Mouse (Mus musculus) left cerebral cortex, adult 2 months (tissue): ENCODE measurements around the gene Cenpp. TPM values are rescaled to one million over a fixed set of nuclear protein-coding genes. Genes with fewer than 3 reads are reported as not detected.
"Not testable (repeated sequence)": the region's sequence is repeated elsewhere in the genome, so short reads cannot be mapped to it uniquely, and the experiment has no call there.

Experiments
- DNase-seq, 2 experiments: peaks; one replicate each; pipeline ENCODE4 v3.0.0; 2021 to 2022; ENCODE audit warnings: low spot score in 2 of 2, mixed read lengths in 1 of 2; ENCODE audit errors: extremely low spot score in 1 of 2
- H3K27ac ChIP-seq: fragments of 200-600 bp; 2 replicates; pipeline ENCODE4 v1.8.1; 2022
- H3K4me3 ChIP-seq: fragments of 200-600 bp; 2 replicates; pipeline ENCODE4 v1.8.1; 2022
- CTCF ChIP-seq: fragments of 200-600 bp; IDR thresholded peaks from 2 replicates; pipeline ENCODE4 v1.8.1; 2022; ENCODE audit warnings: antibody characterized with exemption, mild to moderate bottlenecking, moderate library complexity
- intact Hi-C: fragments of 180-260 bp; cut with DNase I; formaldehyde crosslinking; loops from one replicate; pipeline ENCODE4 v1.15.1; 2025
- total RNA-seq, 2 experiments: library from RNA; stranded (reverse); gene quantifications; 2 replicates each; pipeline ENCODE4 v1.2.3; 2021

Cenpp gene
- total RNA-seq, 2 experiments from 2014 or later: 0.51 to 1.5 TPM

DNA sequence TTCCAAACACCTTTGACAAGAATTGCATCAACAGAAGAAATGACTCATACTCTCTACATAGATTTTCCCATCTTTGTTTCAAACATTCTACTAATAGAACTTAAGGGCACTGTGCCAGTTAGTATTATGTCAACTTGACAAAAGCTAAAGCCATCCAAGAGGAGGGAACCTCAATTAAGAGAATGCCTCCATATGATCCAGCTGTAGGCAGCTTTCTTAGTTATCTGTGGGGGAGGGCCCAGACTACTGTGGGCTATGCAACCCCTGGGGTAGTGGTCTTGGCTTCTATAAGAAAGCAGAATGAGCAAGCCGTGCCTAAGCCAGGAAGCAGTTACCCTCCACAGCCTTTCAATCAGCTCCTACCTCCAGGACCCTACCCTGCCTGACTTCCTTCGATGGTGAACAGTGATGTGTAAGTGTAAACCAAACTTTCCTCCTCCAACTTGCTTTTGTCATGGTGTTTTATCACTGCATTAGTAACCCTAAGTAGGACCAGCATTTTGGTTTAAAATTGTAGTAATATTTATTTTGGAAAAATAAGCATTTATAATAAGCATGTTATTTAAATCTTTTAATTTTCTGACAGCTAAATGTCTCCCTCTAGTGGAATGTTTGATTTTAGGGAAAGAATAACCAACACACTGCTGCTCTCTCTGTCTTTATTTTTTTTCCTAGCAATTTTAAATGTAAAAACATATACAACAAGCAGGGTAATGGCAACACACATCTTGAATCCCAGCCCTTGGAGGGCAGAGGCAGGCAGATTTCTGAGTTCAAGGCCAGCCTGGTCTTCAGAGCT lies 7.7 kb downstream of the Cenpp start:
- peak; percentile 11 to 23 for DNase-seq

DNA sequence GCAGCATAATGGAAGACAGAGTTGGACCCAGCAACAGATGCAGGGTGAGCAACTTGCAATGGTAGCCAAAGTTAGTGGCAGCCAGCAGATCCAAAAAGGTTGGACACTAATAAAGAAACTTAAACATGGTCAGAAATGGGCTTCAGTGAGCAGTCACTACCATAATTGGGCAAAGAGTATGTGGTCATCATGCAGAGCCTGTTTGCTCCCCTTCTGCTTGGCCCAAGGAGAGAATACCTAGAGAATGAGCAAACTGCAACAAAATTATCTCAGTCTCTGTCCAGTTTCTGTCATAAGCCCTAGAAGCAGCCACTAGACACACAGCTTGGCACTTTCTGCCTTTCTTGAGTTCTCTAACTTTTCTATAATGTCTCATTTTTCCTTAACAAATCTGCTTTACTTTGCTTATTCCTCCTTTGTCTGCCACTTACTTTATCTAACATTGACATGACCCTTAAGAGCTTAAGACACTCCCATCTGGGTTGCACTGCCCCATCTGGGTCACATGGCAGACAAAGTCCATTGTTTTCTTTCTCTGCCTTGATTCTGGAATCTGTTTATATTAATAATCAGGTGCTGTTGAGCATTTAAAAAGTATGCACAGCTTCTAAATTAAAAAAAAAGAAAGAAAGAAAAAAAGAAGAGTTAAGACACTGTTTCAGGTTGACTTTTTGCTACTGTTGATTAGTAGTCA lies 8.8 kb downstream of the Cenpp start:
- intact Hi-C loops: no loop called here
- Histone ChIP-seq H3K27ac (no peak overlapping the region), H3K4me3 (no peak overlapping the region)
- TF ChIP-seq CTCF: no peak
- DNase-seq: no peak

More for the DNA sequence above, 7.7 kb downstream of the Cenpp start:
- Histone ChIP-seq H3K27ac (no peak overlapping the region), H3K4me3 (no peak overlapping the region)
- TF ChIP-seq CTCF: peak; percentile 76
- intact Hi-C loops: loop anchor here (1.0 to 5.0 kb wide), 2 partner anchors 196 to 323 kb away; partner anchors contain the start of gene Fgd3

DNA sequence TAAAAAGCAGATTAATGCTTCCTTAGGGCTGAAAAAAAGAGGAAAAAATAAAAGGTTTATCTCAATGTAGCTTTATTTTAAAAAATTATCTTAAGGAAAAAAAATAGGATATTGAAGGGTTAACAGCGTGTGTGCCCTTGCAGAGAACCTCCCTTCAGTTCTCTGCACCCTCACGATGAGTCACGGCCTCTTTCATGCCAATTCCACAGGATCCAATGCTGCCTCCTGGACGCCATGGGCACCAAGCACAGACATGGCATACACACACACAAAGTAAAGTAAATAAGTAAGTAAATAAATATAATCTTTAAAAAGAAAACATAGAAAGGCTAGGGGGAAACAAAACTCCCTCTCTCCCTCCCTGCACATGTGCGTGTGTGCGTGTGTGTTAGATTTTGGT lies 9.9 kb downstream of the Cenpp start:
- no peak overlapping the region for H3K4me3 ChIP-seq
- intact Hi-C loops: no loop called here
- DNase-seq: no peak
- no peak overlapping the region for H3K27ac ChIP-seq
- TF ChIP-seq CTCF: no peak

DNA sequence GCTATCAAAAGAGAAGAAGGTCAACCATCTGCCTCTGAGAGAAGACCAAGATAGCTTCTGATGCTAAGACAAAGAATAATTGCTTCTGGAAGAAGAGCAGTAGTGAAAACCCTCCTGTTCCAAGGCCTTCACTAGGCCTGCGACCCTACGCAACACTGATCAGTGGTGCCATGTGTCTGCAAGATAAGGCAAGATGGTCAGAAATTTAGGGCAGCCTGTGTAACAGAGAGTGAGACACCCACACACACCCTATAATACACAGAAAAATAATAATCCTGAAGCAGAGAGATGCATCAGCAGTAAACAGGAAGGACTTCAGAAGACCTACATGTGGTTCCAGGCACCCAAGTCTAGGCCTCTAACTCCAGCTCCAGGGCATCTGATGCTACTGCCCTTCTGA lies 12.6 kb downstream of the Cenpp start:
- DNase-seq: no peak
- no peak overlapping the region for H3K4me3 ChIP-seq
- H3K27ac ChIP-seq: no peak overlapping the region
- intact Hi-C loops: no loop called here
- TF ChIP-seq CTCF: no peak

DNA sequence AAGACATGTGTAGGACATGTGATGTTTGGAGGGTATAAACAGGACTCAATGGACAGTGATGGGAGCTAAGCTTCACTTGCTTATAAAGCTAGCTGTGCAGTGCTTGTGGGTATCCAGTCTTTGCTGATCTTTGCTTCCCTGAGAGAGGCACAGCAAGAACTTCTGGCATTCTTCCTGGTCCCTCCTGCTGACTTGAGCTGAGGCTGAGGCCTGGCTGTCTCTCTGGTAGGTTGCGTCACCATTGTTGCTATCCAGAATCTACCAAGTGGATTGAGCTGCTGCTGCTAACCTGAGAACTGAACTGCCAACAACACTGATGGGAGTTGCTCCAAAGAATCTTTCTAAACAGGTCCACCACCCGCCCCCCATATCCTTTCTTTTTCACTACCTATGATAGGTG lies 23.5 kb downstream of the Cenpp start:
- no peak for TF ChIP-seq CTCF
- no peak overlapping the region for H3K4me3 ChIP-seq
- intact Hi-C loops: no loop called here
- no peak overlapping the region for H3K27ac ChIP-seq
- DNase-seq: no peak

DNA sequence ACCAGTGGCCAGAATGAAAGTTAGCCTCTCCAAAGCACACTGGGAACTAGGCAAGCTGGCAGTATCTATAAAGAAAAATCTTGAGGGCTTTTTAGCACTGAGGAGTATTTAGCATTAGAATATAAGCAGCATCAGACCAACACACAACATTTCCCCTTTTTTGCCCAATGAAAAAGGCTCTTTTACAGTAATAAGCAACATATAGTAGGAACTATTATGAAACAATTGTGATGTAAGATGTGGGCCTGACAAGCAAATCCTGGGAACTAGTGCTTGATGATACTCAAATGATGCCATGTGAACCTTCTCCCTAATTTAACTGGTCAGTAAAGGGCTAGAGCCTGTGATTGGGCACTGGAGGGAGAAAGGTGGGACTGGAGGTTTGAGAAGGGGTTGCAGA lies 24.4 kb downstream of the Cenpp start:
- no peak overlapping the region for H3K4me3 ChIP-seq
- intact Hi-C loops: no loop called here
- DNase-seq: no peak
- no peak for TF ChIP-seq CTCF
- H3K27ac ChIP-seq: no peak overlapping the region

DNA sequence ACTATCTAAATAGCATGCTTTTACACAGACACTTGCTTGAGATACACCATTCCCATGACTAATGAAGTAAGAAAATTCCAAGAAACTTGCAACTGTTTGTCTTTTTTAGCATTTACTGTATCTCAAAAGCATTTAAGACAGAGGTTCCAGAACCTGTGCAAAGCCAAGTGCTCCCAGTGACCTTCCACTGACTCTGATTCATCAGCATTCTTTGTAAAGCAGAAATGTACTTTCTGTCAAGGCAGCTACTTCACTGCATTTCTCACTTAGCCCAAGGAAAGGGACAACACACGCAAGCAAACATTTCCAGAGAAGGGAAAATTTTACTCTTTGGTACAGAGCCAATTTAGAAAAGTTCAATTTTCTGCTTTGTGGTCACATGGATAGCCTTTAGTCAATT lies 29.4 kb downstream of the Cenpp start:
- TF ChIP-seq CTCF: no peak
- no peak overlapping the region for H3K27ac ChIP-seq
- DNase-seq: no peak
- intact Hi-C loops: no loop called here
- no peak overlapping the region for H3K4me3 ChIP-seq

DNA sequence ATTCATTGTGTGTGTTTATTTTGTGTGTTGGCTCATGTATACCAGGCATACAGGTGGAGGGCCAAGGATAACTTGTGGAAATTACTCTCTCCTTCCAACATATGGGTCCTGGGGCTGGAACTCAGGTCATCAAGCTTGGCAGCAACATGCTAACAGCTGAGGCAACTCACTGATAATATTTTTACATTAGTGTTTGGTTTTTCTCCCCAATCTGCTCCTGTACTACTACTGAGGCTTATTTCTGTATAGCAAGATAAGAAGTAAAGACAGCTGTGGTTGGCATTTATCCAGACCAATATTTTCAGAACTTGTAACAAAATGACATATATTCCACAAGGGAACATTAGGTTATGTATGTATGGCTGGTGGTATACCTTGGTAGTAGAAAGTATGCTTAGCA lies 34.2 kb downstream of the Cenpp start:
- Histone ChIP-seq H3K4me3 (no peak overlapping the region), H3K27ac (no peak overlapping the region)
- TF ChIP-seq CTCF: no peak
- no peak for DNase-seq
- intact Hi-C loops: no loop called here

DNA sequence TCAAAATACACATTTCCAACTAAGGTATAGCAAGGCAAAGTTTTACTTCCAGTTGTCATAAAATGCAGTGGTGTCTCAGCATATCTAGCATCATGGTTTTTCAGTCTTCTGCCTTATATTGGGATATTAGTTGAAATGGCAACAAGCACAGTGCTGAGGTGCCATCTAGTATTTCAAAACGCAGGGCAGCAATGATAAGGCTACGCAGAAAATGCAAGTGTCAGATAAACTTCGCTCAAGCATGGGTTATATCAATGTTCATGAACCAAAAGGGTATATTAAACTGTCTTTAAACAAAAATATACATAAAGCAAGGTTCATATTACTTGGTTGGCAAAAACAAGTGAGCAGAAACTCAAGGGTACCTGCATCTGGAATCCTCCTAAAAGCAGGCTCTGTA lies 35.6 kb downstream of the Cenpp start:
- H3K4me3 ChIP-seq: no peak overlapping the region
- intact Hi-C loops: no loop called here
- DNase-seq: no peak
- H3K27ac ChIP-seq: no peak overlapping the region
- no peak for TF ChIP-seq CTCF

DNA sequence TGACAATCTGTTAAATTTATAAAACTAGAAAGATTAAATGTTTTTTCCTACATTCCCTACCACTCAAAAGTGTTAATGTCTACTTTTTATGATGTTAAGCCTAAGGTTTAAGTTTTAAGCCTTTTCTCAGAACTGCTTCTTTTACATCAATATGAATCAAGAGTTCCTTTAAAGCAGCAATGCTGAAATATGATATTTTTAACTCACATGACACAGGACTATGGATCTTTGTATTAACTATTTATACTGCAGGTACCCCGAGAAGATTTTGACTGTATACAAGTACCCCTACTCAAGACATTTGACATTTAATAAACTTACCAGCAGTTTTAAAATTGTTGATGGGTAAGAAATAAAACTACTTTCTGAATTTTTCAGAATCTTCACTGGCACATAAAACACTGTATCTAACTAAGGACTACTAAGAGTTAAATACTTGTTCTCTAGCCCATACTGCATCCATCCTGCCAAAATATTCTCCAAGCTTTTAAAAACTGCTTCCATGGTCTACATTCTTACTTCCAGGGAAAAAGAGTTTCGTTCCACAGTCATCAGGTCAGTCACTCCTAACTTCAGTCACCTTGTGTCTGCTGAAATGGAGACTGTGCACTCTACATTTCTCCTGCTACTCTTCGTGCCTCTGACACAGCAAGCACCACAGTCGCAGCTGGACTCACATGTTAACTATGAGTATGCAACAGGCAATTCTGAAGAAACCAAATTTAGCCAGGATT lies 43.8 kb downstream of the Cenpp start:
- Histone ChIP-seq H3K4me3 (no peak overlapping the region), H3K27ac (no peak overlapping the region)
- intact Hi-C loops: no loop called here
- no peak for TF ChIP-seq CTCF
- DNase-seq: no peak

DNA sequence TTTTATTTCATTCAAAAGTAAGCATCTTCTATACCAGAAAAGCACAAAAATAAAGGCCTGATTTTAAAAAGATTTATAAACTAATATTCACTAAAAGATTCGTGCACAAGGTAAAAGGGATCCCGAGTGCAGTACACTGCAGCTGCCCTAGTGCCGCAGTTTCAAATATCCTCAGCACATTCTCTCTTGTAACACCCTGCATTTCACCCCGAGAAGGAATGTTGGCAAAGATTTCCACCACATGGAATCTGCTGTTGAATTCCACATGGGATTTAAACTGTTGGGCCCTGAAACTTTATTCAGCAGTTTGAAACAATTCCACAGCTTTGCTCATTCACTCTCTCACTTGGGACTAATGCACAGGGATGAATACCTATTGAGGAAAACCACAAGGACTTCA lies 44.9 kb downstream of the Cenpp start, which contains the start of gene Ogn:
Gene Ogn, plus strand, starts transcription at position 333 of the 400 bp plus-strand sequence.
- intact Hi-C loops: no loop called here
- Histone ChIP-seq H3K27ac (no peak within 1 kb of the TSS), H3K4me3 (no peak within 1 kb of the TSS)
- DNase-seq: no peak
- TF ChIP-seq CTCF: no peak

DNA sequence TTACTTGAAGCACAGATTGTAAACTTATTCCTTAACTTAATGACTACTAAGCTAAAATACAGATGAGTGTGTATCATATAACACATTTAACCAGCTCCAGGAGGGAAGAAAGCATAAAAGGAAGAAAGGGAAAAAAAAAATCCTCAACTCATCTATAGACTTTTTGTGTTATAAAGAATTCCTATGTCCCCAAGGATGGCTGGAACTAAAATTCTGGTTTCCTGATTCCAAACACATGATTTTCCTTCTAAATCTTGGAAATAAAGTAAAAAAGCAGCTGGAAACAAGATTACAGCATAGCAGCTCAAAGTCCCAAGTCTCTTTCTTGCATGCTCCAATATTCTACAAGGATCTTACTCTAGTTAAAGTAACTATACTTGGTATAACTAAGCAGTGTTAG lies 49.0 kb downstream of the Cenpp start:
- intact Hi-C loops: no loop called here
- Histone ChIP-seq H3K4me3 (no peak overlapping the region), H3K27ac (no peak overlapping the region)
- TF ChIP-seq CTCF: no peak
- no peak for DNase-seq

DNA sequence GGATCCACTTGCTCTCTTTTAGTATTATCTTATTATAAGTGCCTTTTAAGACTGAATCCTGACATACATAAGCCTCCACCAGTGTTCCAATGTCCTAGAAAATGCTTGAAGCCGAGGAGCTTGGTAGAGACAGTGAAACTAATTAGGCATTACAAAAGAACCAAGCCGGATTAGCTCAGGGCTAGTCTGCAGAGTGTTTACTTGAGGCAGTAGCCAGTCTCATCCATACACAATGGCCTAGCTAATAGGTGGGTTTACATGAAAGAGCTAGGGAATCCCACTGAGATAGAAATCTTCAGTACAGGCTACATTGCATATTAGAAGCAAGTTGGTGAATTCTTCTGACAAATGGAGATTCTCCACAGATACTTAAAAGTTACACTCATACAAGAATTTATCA lies 50.0 kb downstream of the Cenpp start:
- intact Hi-C loops: not testable (repeated sequence)

More for the DNA sequence above, 50.0 kb downstream of the Cenpp start:
- not testable (repeated sequence) for H3K4me3 ChIP-seq, H3K27ac ChIP-seq, DNase-seq
